Mouse (Mus musculus): ENCODE data around the gene Kdm5d. TPM values are rescaled to one million over a fixed set of nuclear protein-coding genes. Genes with fewer than 3 reads are reported as not detected.

The Kdm5d gene
- polyA plus RNA-seq (2015; fragmentation: Nextera tagmentation; extraction: Ambion mirVana): 7.4 and 12.3 TPM in 2 replicates

DNA sequence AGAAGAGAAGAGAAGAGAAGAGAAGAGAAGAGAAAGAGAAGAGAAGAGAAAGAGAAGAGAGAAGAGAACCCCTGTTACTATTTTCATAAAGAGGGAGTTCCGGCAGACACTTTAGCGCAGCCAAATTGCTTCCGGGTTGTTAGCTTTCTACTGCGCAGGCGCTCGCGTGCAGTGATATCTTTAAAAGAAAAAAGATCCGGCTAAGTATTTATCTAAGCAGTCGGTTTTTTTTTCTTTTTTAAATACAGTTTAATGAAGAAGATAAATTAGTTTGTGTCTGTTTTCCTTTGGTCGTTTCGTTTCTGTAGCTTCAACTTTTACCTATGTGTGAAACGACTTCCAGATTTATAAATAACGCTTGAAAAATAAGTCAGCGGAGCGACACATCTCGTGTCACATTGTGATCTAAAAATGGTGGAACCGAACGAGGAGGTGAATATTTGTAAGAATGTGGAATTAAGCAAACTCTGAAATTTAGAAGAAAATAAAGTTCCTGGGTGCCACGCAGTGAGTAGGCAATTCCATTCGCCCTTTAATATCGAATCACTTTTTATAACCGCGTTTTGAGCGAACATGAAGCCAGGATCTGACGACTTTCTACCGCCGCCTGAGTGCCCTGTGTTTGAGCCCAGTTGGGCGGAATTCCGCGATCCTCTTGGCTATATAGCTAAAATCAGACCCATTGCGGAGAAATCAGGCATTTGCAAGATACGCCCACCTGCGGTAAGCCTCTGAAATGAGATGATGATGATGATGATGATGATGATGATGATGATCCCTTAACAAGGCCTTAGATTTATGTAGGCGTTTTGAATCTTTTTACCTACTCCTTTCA lies at the start of gene Kdm5d:
Gene Kdm5d (plus strand): TSS at position 396 of the 835 bp plus-strand sequence.
- H3K4me1 ChIP-seq (replicated peaks; ENCODE audit: control insufficient read depth, insufficient read depth, low read length): no peaks in the 10 kb centered on the region
- H3K9ac ChIP-seq (replicated peaks; ENCODE audit: low read depth, low read length): 0 out of 2 replicates have a peak within 1 kb of the TSS, but pooled peaks have one; percentile 32
- H3K36me3 ChIP-seq (ENCODE audit: control insufficient read depth, insufficient read depth): no peaks in the 10 kb centered on the region
- no peaks in the 10 kb centered on the region for H3K27me3 ChIP-seq (replicated peaks; ENCODE audit: control insufficient read depth, insufficient read depth, low read length)
- H3K9me3 ChIP-seq (ENCODE audit: control insufficient read depth, low read length): no peaks in the 10 kb centered on the region
- H3K27ac ChIP-seq (ENCODE audit: low read length): no peak within 1 kb of the TSS
- no peak for ATAC-seq
- peak within 1 kb of the TSS; percentile 41 for H3K4me2 ChIP-seq (ENCODE audit: low read length)
- H3K4me3 ChIP-seq (replicated peaks; ENCODE audit: low read length): peak within 1 kb of the TSS; percentile 44
- under 1% methylated on average over 34 of the region's 34 CpGs for WGBS

DNA sequence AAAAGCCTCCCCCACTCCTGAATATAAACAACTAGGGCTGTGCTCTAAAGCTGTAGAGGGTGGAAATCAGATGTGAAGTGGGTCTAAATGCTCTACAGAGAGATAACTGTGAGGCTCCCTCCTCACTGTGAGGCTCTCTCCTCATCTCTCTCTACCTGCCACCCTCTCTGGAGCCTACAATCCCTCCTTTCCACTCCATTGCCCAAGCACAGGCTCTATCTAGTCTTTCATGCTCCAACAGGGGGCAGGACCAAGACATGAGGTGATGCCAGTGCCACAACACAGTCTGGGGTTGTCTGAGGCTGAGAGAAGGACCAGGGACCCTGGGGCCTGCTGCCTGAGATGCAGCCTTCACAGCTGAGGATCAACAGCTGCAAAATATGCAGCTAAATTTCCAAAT lies 25.2 kb upstream of the Kdm5d start:
- no peak overlapping the region for H3K9ac ChIP-seq (replicated peaks; ENCODE audit: low read depth, low read length)
- no peaks in the 10 kb centered on the region for H3K27me3 ChIP-seq (replicated peaks; ENCODE audit: control insufficient read depth, insufficient read depth, low read length)
- H3K27ac ChIP-seq (ENCODE audit: low read length): peak overlapping the region; percentile 63; the same call in 1 of the 2 replicates
- H3K9me3 ChIP-seq (ENCODE audit: control insufficient read depth, low read length): no peaks in the 10 kb centered on the region
- no peak overlapping the region for H3K4me2 ChIP-seq (ENCODE audit: low read length)
- H3K4me3 ChIP-seq (replicated peaks; ENCODE audit: low read length): no peak overlapping the region
- peak; percentile 70 for ATAC-seq
- no peaks in the 10 kb centered on the region for H3K36me3 ChIP-seq (ENCODE audit: control insufficient read depth, insufficient read depth)
- no peaks in the 10 kb centered on the region for H3K4me1 ChIP-seq (replicated peaks; ENCODE audit: control insufficient read depth, insufficient read depth, low read length)

DNA sequence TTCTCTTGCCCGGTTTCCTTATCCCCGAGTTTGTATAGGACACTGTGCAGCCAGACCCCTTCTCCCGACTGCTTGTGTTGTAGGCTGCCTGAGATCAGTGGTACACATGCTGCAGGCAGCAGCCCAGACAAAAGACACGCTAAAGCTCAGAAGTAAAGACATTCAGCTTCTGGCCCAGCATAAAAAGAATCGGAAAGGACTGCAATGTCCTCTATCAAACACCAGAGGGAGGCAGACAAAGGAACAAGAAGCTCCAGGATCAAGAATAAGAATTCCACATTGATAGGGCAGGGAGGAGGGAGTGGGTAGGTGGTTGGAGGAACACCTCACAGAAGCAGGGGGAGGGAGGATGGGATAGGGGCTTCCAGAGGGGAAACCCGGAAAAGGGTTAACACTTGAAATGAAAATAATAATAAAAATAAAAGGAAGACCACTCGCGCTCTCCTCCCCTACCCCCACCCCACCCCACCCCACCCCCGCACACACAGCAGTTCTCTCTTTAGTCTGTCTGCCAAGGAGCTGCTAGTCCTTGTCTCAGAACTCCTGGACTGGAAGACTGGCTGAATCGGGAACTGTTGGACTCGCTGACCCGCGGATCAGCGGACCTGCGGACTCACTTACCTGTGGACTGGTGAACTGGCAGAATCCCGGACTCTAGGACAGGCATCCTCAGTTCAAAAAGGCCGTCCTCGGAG lies 24.6 kb upstream of the Kdm5d start:
- H3K4me3 ChIP-seq (replicated peaks; ENCODE audit: low read length): no peak overlapping the region; the same call in 1 of the 2 replicates
- no peaks in the 10 kb centered on the region for H3K36me3 ChIP-seq (ENCODE audit: control insufficient read depth, insufficient read depth)
- H3K4me1 ChIP-seq (replicated peaks; ENCODE audit: control insufficient read depth, insufficient read depth, low read length): no peaks in the 10 kb centered on the region
- H3K27ac ChIP-seq (ENCODE audit: low read length): peak overlapping the region; percentile 63; the same call in 1 of the 2 replicates
- H3K27me3 ChIP-seq (replicated peaks; ENCODE audit: control insufficient read depth, insufficient read depth, low read length): no peaks in the 10 kb centered on the region
- no peak overlapping the region; the same call in 1 of the 2 replicates for H3K9ac ChIP-seq (replicated peaks; ENCODE audit: low read depth, low read length)
- no peaks in the 10 kb centered on the region for H3K9me3 ChIP-seq (ENCODE audit: control insufficient read depth, low read length)
- WGBS: 24% methylated on average over 12 of the region's 18 CpGs
- H3K4me2 ChIP-seq (ENCODE audit: low read length): peak overlapping the region; percentile 17; the same call in 1 of the 2 replicates
- ATAC-seq: peak; percentile 80

Small RNAs within 50 kb of the gene (microRNA-seq; reads per million reads assigned to microRNA genes)
- gene Gm47281: not detected

Other genes with a start within 250 kb of the Kdm5d start
- not detected in 2 replicates for gene Zfy1, start 100.4 kb upstream of the Kdm5d start, polyA plus RNA-seq (2015; fragmentation: Nextera tagmentation; extraction: Ambion mirVana)
- 0.09 and 0.14 TPM in 2 replicates for gene Uba1y, start 79.1 kb upstream of the Kdm5d start, polyA plus RNA-seq (2015; fragmentation: Nextera tagmentation; extraction: Ambion mirVana)
- 32.1 and 55.6 TPM in 2 replicates for gene Eif2s3y, start 112.8 kb downstream of the Kdm5d start, polyA plus RNA-seq (2015; fragmentation: Nextera tagmentation; extraction: Ambion mirVana)

All from forebrain, embryonic 16.5 days (tissue).